Mouse (Mus musculus) lung, embryonic 14.5 days (tissue): ENCODE measurements around the gene Gp2. TPM values are rescaled to one million over a fixed set of nuclear protein-coding genes. Genes with fewer than 3 reads are reported as not detected.
A peak's percentile ranks its signal among the peaks of the same experiment; 100 is the strongest.

Source experiments
- ATAC-seq: fragments of 200-750 bp; cut with Nextera tagmentation; 2 replicates; pipeline ENCODE4 v1.8.0; 2017; ENCODE audit warnings: mild to moderate bottlenecking, moderate TSS enrichment, moderate library complexity; ENCODE audit not compliant: insufficient read depth
- DNase-seq: peaks from one replicate; pipeline ENCODE4 v3.0.0-alpha.2; 2015
- H3K27ac ChIP-seq: fragments of 300-500 bp; sonication (generic); 2 replicates; pipeline ENCODE4 v1.5.1; 2014; ENCODE audit warnings: low read depth, mild to moderate bottlenecking, moderate library complexity
- H3K27me3 ChIP-seq: fragments of 300-500 bp; sonication (generic); 2 replicates; pipeline ENCODE4 v1.6.1; 2014; ENCODE audit warnings: low read length, control low read depth; ENCODE audit not compliant: insufficient read depth
- H3K36me3 ChIP-seq: fragments of 300-500 bp; sonication (generic); 2 replicates; pipeline ENCODE4 v1.6.1; 2014; ENCODE audit warnings: control low read depth; ENCODE audit not compliant: insufficient read depth
- H3K4me1 ChIP-seq: fragments of 300-500 bp; sonication (generic); 2 replicates; pipeline ENCODE4 v1.6.1; 2014; ENCODE audit warnings: antibody characterized with exemption, control low read depth; ENCODE audit not compliant: insufficient read depth
- H3K4me2 ChIP-seq: fragments of 300-500 bp; sonication (generic); 2 replicates; pipeline ENCODE4 v1.6.1; 2014; ENCODE audit warnings: mild to moderate bottlenecking
- H3K4me3 ChIP-seq: fragments of 300-500 bp; sonication (generic); 2 replicates; pipeline ENCODE4 v1.5.1; 2014; ENCODE audit warnings: low read depth, low read length
- H3K9ac ChIP-seq: fragments of 300-500 bp; sonication (generic); 2 replicates; pipeline ENCODE4 v1.6.1; 2014
- H3K9me3 ChIP-seq: fragments of 300-500 bp; sonication (generic); 2 replicates; pipeline ENCODE4 v1.6.1; 2016; ENCODE audit warnings: low read depth, low read length, control low read depth
- CTCF ChIP-seq: IDR thresholded peaks from 2 replicates; pipeline ENCODE4 v1.5.1; 2016; ENCODE audit warnings: antibody characterized with exemption, low read depth
- WGBS: fragments of 180-500 bp; shearing (Covaris S2); extraction: QIAGEN DNeasy Blood & Tissue Kit; methylation state at CpG from one replicate; pipeline ENCODE4 v1.1.7; 2014; 5-methylcytosine and 5-hydroxymethylcytosine counted together
- polyA plus RNA-seq: library from polyadenylated mRNA; unstranded; fragments of >200 nt; fragmentation: Nextera tagmentation; extraction: Ambion mirVana; gene quantifications from 2 replicates; pipeline ENCODE4 v1.2.1, GENCODE M21; 2014

The Gp2 gene
- polyA plus RNA-seq, 1 experiment from 2014 or later: not detected

DNA sequence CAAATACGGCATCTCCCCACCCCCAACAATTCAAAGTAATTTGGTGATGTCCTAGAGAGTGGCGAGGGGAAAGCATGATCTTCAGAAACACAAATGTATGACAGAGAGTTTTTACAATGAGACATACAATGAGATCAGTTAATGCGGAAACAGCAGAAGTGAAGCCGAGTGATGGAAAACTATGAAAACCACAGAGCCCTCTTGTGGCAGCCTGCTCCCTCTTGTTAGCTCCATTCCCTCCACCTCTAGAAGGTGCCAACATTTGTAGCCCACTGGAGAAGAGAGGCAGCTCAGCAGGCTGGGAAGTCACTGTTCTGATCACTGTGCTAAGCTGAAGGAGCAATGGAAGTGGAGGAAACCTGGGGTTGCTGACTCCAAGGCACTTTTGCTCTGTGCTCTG is 15.2 kb downstream of the Gp2 start:
- H3K9ac ChIP-seq: no peak overlapping the region
- ATAC-seq (no peak), DNase-seq (peak; percentile 1)
- H3K4me3 ChIP-seq: no peak overlapping the region
- H3K9me3 ChIP-seq: no peaks in the 10 kb centered on the region
- H3K27ac ChIP-seq: no peak overlapping the region
- WGBS: 55% methylated on average over 4 of the region's 4 CpGs
- H3K4me1 ChIP-seq: no peaks in the 10 kb centered on the region
- no peaks in the 10 kb centered on the region for H3K36me3 ChIP-seq
- no peak overlapping the region for H3K4me2 ChIP-seq
- TF ChIP-seq CTCF: peak; percentile 35
- H3K27me3 ChIP-seq: no peaks in the 10 kb centered on the region

- no peak overlapping the region for H3K9ac ChIP-seq
- no peaks in the 10 kb centered on the region for H3K4me1 ChIP-seq
- 79% methylated on average over 1 of the region's 1 CpGs for WGBS
- no peaks in the 10 kb centered on the region for H3K36me3 ChIP-seq
- no peak for ATAC-seq
- no peak overlapping the region for H3K27ac ChIP-seq
- H3K4me3 ChIP-seq: no peak overlapping the region
- no peak for DNase-seq
- no peaks in the 10 kb centered on the region for H3K9me3 ChIP-seq
- H3K27me3 ChIP-seq: no peaks in the 10 kb centered on the region
- no peak overlapping the region for H3K4me2 ChIP-seq
- no peak for TF ChIP-seq CTCF
These were observed 17.1 kb downstream of the Gp2 start for GRCm38 (mm10) chr7:119441938-119442337.

DNA sequence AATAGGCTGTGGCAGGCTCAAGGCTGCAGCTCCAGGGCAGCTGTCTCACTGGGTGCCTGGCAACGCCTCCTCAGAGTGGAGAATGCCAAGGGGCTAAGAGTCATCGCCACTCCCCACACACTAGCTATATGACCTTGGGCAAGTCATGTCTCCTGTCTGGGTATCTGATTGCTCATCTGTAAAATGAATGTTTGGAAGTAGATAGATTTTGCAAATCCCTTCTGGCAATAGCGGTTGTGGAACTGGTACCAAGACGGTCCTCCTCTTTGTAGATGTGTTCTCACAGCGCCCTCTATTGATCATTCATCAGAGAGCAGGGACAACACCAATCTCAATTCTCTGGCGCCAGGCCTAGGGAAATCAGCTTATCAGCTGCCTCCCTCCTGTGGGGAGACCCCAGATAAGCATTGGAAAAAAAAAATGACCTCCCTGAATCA is 31.9 kb downstream of the Gp2 start:
- WGBS: 18% methylated on average over 6 of the region's 6 CpGs
- Histone ChIP-seq H3K4me1 (no peaks in the 10 kb centered on the region), H3K9ac (no peak overlapping the region), H3K27ac (no peak overlapping the region), H3K9me3 (no peaks in the 10 kb centered on the region), H3K27me3 (no peaks in the 10 kb centered on the region), H3K4me3 (no peak overlapping the region), H3K36me3 (no peaks in the 10 kb centered on the region), H3K4me2 (no peak overlapping the region)
- peak; percentile 50 for TF ChIP-seq CTCF
- ATAC-seq (no peak), DNase-seq (peak; percentile 51)

GRCm38 (mm10) chr7:119420730-119421129 is 38.4 kb downstream of the Gp2 start:
- no peak overlapping the region for H3K27ac ChIP-seq
- ATAC-seq (no peak), DNase-seq (no peak)
- H3K27me3 ChIP-seq: no peaks in the 10 kb centered on the region
- no peak for TF ChIP-seq CTCF
- 4% methylated on average over 2 of the region's 2 CpGs for WGBS
- no peaks in the 10 kb centered on the region for H3K9me3 ChIP-seq
- no peak overlapping the region for H3K9ac ChIP-seq
- no peak overlapping the region for H3K4me2 ChIP-seq
- no peaks in the 10 kb centered on the region for H3K36me3 ChIP-seq
- H3K4me3 ChIP-seq: no peak overlapping the region
- no peaks in the 10 kb centered on the region for H3K4me1 ChIP-seq

DNA sequence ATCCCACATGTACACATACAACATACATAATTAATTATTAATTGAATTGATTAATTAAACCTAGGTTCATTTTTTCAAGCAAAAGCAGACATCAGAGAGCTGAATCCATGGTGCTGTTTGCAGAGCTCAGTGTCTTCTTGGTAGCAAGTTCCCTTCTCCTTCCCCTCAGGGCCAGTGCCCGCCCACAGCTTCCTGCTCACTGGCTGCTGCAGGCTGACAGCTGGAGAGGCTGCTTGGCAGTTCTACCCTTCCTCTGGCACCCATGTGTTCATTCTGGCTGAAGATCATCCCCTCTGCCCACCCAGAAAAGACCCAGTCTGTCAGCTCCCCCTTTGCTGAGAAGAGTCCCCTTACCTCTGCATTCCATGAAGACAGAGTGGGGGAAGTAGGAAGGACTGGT is 40.6 kb downstream of the Gp2 start:
- TF ChIP-seq CTCF: no peak
- Histone ChIP-seq H3K4me3 (no peak overlapping the region), H3K9me3 (no peaks in the 10 kb centered on the region), H3K4me1 (no peaks in the 10 kb centered on the region), H3K27me3 (no peaks in the 10 kb centered on the region), H3K27ac (no peak overlapping the region), H3K4me2 (no peak overlapping the region), H3K9ac (no peak overlapping the region), H3K36me3 (no peaks in the 10 kb centered on the region)
- no peak for ATAC-seq
- WGBS: 63% methylated on average over 1 of the region's 1 CpGs
- no peak for DNase-seq

DNA sequence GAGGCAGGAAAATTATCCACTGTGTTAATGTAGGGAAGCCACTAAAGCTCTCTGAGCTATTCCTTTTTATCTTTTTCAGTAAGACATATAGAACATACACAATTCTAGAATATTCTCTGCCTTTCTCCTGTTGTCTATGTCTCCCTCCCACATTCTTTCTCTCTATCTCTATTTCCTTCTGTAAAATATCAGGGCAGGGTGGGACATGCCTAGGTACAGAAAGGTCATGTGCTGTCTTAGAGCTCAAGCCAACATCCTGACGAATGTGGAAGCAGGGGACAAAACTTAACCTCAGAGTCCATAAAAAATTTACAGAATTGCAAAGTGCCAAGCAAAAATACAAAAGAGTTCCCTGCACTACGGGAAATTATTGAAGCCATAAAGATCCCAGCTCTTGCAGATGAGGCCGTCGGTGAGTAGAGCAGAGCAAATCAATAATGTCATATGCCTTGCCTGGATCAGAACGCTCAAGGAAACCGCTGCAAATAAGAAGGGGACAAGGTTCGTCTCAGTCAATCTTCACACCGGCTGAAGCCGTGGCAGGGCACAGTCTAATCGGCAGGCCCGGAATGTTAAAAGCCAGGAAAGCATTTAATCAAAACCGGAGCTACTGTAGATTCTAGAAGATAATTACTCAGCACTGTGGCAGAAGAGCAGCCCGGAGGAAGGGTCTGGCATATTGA is 64.9 kb downstream of the Gp2 start:
- no peak for ATAC-seq
- no peak overlapping the region for H3K9ac ChIP-seq
- 63% methylated on average over 13 of the region's 13 CpGs for WGBS

More for the DNA sequence above, 64.9 kb downstream of the Gp2 start:
- Histone ChIP-seq H3K4me1 (no peaks in the 10 kb centered on the region), H3K9me3 (no peaks in the 10 kb centered on the region), H3K36me3 (no peaks in the 10 kb centered on the region), H3K27me3 (no peaks in the 10 kb centered on the region), H3K27ac (no peak overlapping the region), H3K4me3 (no peak overlapping the region), H3K4me2 (no peak overlapping the region)
- no peak for DNase-seq
- no peak for TF ChIP-seq CTCF

Other genes with a start within 250 kb of the Gp2 start
- gene Umod, start 20.0 kb upstream of the Gp2 start, polyA plus RNA-seq: not detected in 2 replicates
- 0.32 TPM in 1 of 2 replicates, not detected in the other for gene Acsm5, start 60.2 kb upstream of the Gp2 start, polyA plus RNA-seq
- 0.11 TPM in 1 of 2 replicates, not detected in the other for gene Pdilt, start 64.2 kb upstream of the Gp2 start, polyA plus RNA-seq
- not detected in 2 replicates for gene Acsm2, start 95.1 kb upstream of the Gp2 start, polyA plus RNA-seq
- 2.0 and 2.5 TPM in 2 replicates for gene Acsm1, start 147.7 kb upstream of the Gp2 start, polyA plus RNA-seq
- gene Acsm4, start 230.7 kb upstream of the Gp2 start, polyA plus RNA-seq: not detected in 2 replicates